Mouse (Mus musculus) spleen, adult 2 months (tissue): ENCODE measurements around the gene Apod. TPM values are rescaled to one million over a fixed set of nuclear protein-coding genes. Genes with fewer than 3 reads are reported as not detected.

Source experiments
- DNase-seq, 2 experiments: peaks; one replicate each; pipeline versions ENCODE4 v3.0.0 to v3.0.0-alpha.2; 2012 to 2021; ENCODE audit warnings: low spot score in 2 of 2, low read depth in 1 of 2
- H3K27ac ChIP-seq: fragments of 200-500 bp; 2 replicates; pipeline ENCODE4 v1.5.1; 2012; ENCODE audit warnings: low read length, inconsistent platforms; ENCODE audit not compliant: insufficient read depth
- H3K27me3 ChIP-seq: fragments of 200-500 bp; 2 replicates; pipeline ENCODE4 v1.6.1; 2012; ENCODE audit warnings: mild to moderate bottlenecking, moderate library complexity, low read length, inconsistent platforms; ENCODE audit not compliant: control insufficient read depth, insufficient read depth
- H3K36me3 ChIP-seq: fragments of 200-500 bp; 2 replicates; pipeline ENCODE4 v1.6.1; 2012; ENCODE audit warnings: mild to moderate bottlenecking, low read length, inconsistent platforms; ENCODE audit not compliant: control insufficient read depth, insufficient read depth
- H3K4me1 ChIP-seq: fragments of 200-500 bp; 2 replicates; pipeline ENCODE4 v1.6.1; 2011; ENCODE audit warnings: inconsistent platforms; ENCODE audit not compliant: control insufficient read depth, insufficient read depth, insufficient read length
- H3K4me3 ChIP-seq: fragments of 200-500 bp; 2 replicates; pipeline ENCODE4 v1.5.1; 2011; ENCODE audit warnings: mild to moderate bottlenecking, inconsistent platforms; ENCODE audit not compliant: insufficient read depth, insufficient read length; ENCODE audit errors: extremely low read depth
- CTCF ChIP-seq: fragments of 200-500 bp; IDR thresholded peaks from 2 replicates; pipeline ENCODE4 v1.5.1; 2011; ENCODE audit warnings: mild to moderate bottlenecking, inconsistent platforms; ENCODE audit not compliant: insufficient read depth, insufficient read length, insufficient replicate concordance; ENCODE audit errors: extremely low read depth
- POLR2A ChIP-seq: fragments of 200-500 bp; IDR thresholded peaks from 2 replicates; pipeline ENCODE4 v1.6.1; 2011; ENCODE audit warnings: low read depth, low read length, inconsistent platforms
- WGBS: fragments of 180-500 bp; shearing (Covaris S2); methylation state at CpG from one replicate; pipeline ENCODE4 v1.1.7; 2018; 5-methylcytosine and 5-hydroxymethylcytosine counted together
- polyA plus RNA-seq: library from polyadenylated mRNA; depleted of rRNA; stranded (reverse); fragments of >200 nt; gene quantifications from 2 replicates; pipeline ENCODE4 v1.2.3, GENCODE M21; 2012

Gene Apod
- polyA plus RNA-seq, 1 experiment: 0.32 TPM

- no peak for DNase-seq
- no peak overlapping the region for H3K4me3 ChIP-seq
- no peaks in the 10 kb centered on the region for H3K36me3 ChIP-seq
- TF ChIP-seq CTCF (no peak), POLR2A (no peak)
- no peaks in the 10 kb centered on the region for H3K4me1 ChIP-seq
- WGBS: 88% methylated on average over 4 of the region's 4 CpGs
- H3K27ac ChIP-seq: no peak overlapping the region
- no peaks in the 10 kb centered on the region for H3K27me3 ChIP-seq
Measured at GRCm38 (mm10) chr16:31315294-31315693, 686 bp upstream of the Apod start.

GRCm38 (mm10) chr16:31313611-31314010 lies 997 bp downstream of the Apod start:
- no peak overlapping the region for H3K27ac ChIP-seq
- no peak overlapping the region for H3K4me3 ChIP-seq
- no peaks in the 10 kb centered on the region for H3K4me1 ChIP-seq
- TF ChIP-seq CTCF: no peak
- no peak for DNase-seq
- no peaks in the 10 kb centered on the region for H3K27me3 ChIP-seq
- H3K36me3 ChIP-seq: no peaks in the 10 kb centered on the region
- 85% methylated on average over 2 of the region's 2 CpGs for WGBS

- TF ChIP-seq CTCF (no peak), POLR2A (no peak)
- DNase-seq: no peak
- WGBS: 53% methylated on average over 3 of the region's 3 CpGs
Measured at GRCm38 (mm10) chr16:31312296-31312695, 2.3 kb downstream of the Apod start.

GRCm38 (mm10) chr16:31305199-31305919 lies 9.2 kb downstream of the Apod start:
- no peak overlapping the region for H3K4me3 ChIP-seq
- WGBS: 87% methylated on average over 5 of the region's 5 CpGs
- DNase-seq: no peak
- H3K27me3 ChIP-seq: no peaks in the 10 kb centered on the region
- H3K36me3 ChIP-seq: no peaks in the 10 kb centered on the region
- no peaks in the 10 kb centered on the region for H3K4me1 ChIP-seq
- no peak overlapping the region for H3K27ac ChIP-seq
- TF ChIP-seq CTCF: no peak
- TF ChIP-seq POLR2A: no peak

More at GRCm38 (mm10) chr16:31312296-31312695, 2.3 kb downstream of the Apod start:
- Histone ChIP-seq H3K4me1 (no peaks in the 10 kb centered on the region), H3K27me3 (no peaks in the 10 kb centered on the region), H3K36me3 (no peaks in the 10 kb centered on the region), H3K4me3 (no peak overlapping the region), H3K27ac (no peak overlapping the region)

GRCm38 (mm10) chr16:31303276-31303675 lies 11.3 kb downstream of the Apod start:
- WGBS: 79% methylated on average over 10 of the region's 10 CpGs
- DNase-seq: no peak

GRCm38 (mm10) chr16:31300883-31301532 lies 13.6 kb downstream of the Apod start:
- Histone ChIP-seq H3K27me3 (no peaks in the 10 kb centered on the region), H3K36me3 (no peaks in the 10 kb centered on the region), H3K4me1 (peaks cover 5% of the 10 kb centered on the region; the same call in 1 of the 2 replicates), H3K4me3 (no peak overlapping the region), H3K27ac (no peak overlapping the region)
- TF ChIP-seq CTCF (no peak), POLR2A (no peak)
- DNase-seq: no peak
- 76% methylated on average over 6 of the region's 6 CpGs for WGBS

More at GRCm38 (mm10) chr16:31303276-31303675, 11.3 kb downstream of the Apod start:
- Histone ChIP-seq H3K36me3 (no peaks in the 10 kb centered on the region), H3K4me1 (no peaks in the 10 kb centered on the region), H3K4me3 (no peak overlapping the region), H3K27me3 (no peaks in the 10 kb centered on the region), H3K27ac (no peak overlapping the region)
- TF ChIP-seq POLR2A: no peak
- no peak for TF ChIP-seq CTCF

- no peak for DNase-seq
- Histone ChIP-seq H3K4me1 (peaks cover 5% of the 10 kb centered on the region; the same call in 1 of the 2 replicates), H3K36me3 (no peaks in the 10 kb centered on the region), H3K4me3 (no peak overlapping the region), H3K27ac (no peak overlapping the region), H3K27me3 (no peaks in the 10 kb centered on the region)
- WGBS: 87% methylated on average over 7 of the region's 7 CpGs
- TF ChIP-seq CTCF: no peak
- no peak for TF ChIP-seq POLR2A
Measured at GRCm38 (mm10) chr16:31300467-31300866, 14.1 kb downstream of the Apod start.
